Mouse (Mus musculus) limb, embryonic 14.5 days (tissue): ENCODE measurements around the gene Gpatch2. TPM values are rescaled to one million over a fixed set of nuclear protein-coding genes. Genes with fewer than 3 reads are reported as not detected.

Source experiments
- ATAC-seq: fragments of 200-750 bp; cut with Nextera tagmentation; 2 replicates; pipeline ENCODE4 v1.8.0; 2017; ENCODE audit warnings: low read depth, moderate number of reproducible peaks, moderate TSS enrichment; ENCODE audit not compliant: low FRiP score
- DNase-seq: peaks from one replicate; pipeline ENCODE4 v3.0.0-alpha.2; 2015; ENCODE audit warnings: low spot score
- H3K27ac ChIP-seq: fragments of 300-500 bp; sonication (generic); replicated peaks from 2 replicates; pipeline ENCODE4 v1.5.1; 2014; ENCODE audit warnings: low read depth, mild to moderate bottlenecking, low read length, moderate library complexity, mixed read lengths
- H3K27me3 ChIP-seq: fragments of 300-500 bp; sonication (generic); 2 replicates; pipeline ENCODE4 v1.6.1; 2014; ENCODE audit warnings: low read length, mixed read lengths; ENCODE audit not compliant: control insufficient read depth, insufficient read depth
- H3K36me3 ChIP-seq: fragments of 300-500 bp; sonication (generic); 2 replicates; pipeline ENCODE4 v1.6.1; 2014; ENCODE audit warnings: mild to moderate bottlenecking, low read length, moderate library complexity, mixed read lengths; ENCODE audit not compliant: control insufficient read depth, insufficient read depth
- H3K4me1 ChIP-seq: fragments of 300-500 bp; sonication (generic); 2 replicates; pipeline ENCODE4 v1.6.1; 2014; ENCODE audit warnings: antibody characterized with exemption, low read length, mixed read lengths; ENCODE audit not compliant: control insufficient read depth, insufficient read depth
- H3K4me2 ChIP-seq: fragments of 300-500 bp; sonication (generic); replicated peaks from 2 replicates; pipeline ENCODE4 v1.6.1; 2014; ENCODE audit warnings: low read depth, mild to moderate bottlenecking, low read length, moderate library complexity; ENCODE audit not compliant: severe bottlenecking
- H3K4me3 ChIP-seq: fragments of 300-500 bp; sonication (generic); replicated peaks from 2 replicates; pipeline ENCODE4 v1.5.1; 2014; ENCODE audit warnings: low read length
- H3K9ac ChIP-seq: fragments of 300-500 bp; sonication (generic); 2 replicates; pipeline ENCODE4 v1.6.1; 2014; ENCODE audit warnings: mild to moderate bottlenecking, low read depth, low read length, moderate library complexity; ENCODE audit not compliant: severe bottlenecking
- H3K9me3 ChIP-seq: fragments of 300-500 bp; sonication (generic); 2 replicates; pipeline ENCODE4 v1.6.1; 2016; ENCODE audit warnings: low read length; ENCODE audit not compliant: control insufficient read depth
- POLR2A ChIP-seq: fragments of 200-500 bp; IDR thresholded peaks from 2 replicates; pipeline ENCODE4 v1.8.0; 2012; ENCODE audit warnings: inconsistent platforms, mild to moderate bottlenecking, moderate library complexity, borderline replicate concordance; ENCODE audit not compliant: insufficient read depth, insufficient read length; ENCODE audit errors: extremely low read depth
- WGBS: fragments of 180-500 bp; shearing (Covaris S2); extraction: QIAGEN DNeasy Blood & Tissue Kit; methylation state at CpG from one replicate; pipeline ENCODE4 v1.1.7; 2014; 5-methylcytosine and 5-hydroxymethylcytosine counted together
- polyA plus RNA-seq, 2 experiments: library from polyadenylated mRNA; depleted of rRNA in 1 of 2; stranded (reverse) in 1 of 2; unstranded in 1 of 2; fragments of >200 nt; fragmentation: Nextera tagmentation in 1 of 2; extraction: Ambion mirVana in 1 of 2; gene quantifications; 2 replicates each; pipeline versions ENCODE4 v1.2.1 to v1.2.3; 2012 to 2014

The Gpatch2 gene
- polyA plus RNA-seq, 2 experiments: 17.7 to 17.8 TPM

GRCm38 (mm10) chr1:187278472-187278871 is 63.2 kb downstream of the Gpatch2 start:
- no peaks in the 10 kb centered on the region for H3K36me3 ChIP-seq
- no peak overlapping the region for H3K27ac ChIP-seq
- no peak overlapping the region for H3K9ac ChIP-seq
- H3K4me2 ChIP-seq: no peak overlapping the region
- no peaks in the 10 kb centered on the region for H3K27me3 ChIP-seq
- H3K4me3 ChIP-seq: no peak overlapping the region
- no peak for ATAC-seq
- no peaks in the 10 kb centered on the region for H3K9me3 ChIP-seq
- 0 out of 2 replicates have a peak, but pooled peaks cover 2% of the 10 kb centered on the region for H3K4me1 ChIP-seq
- TF ChIP-seq POLR2A: no peak
- 33% methylated on average over 5 of the region's 5 CpGs for WGBS
- no peak for DNase-seq

DNA sequence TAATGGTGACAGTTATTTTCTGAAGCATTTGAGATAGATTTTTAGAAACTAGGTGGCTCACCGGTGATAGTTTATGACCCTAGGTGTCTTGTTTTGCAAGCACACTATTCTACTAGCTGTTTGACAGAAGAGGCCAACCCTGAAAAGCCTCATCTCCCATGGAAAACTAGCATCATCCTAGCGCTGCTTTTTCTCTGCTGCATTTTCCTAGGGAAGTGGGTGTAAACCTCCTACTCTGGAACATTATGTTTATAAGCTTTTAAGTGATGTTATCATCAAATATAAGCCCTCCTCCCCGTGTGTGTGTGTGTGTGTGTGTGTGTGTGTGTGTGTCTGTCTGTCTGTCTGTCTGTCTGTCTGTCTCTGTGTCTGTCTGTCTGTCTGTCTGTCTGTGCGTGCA is 64.5 kb downstream of the Gpatch2 start:
- Histone ChIP-seq H3K36me3 (no peaks in the 10 kb centered on the region), H3K9me3 (no peaks in the 10 kb centered on the region), H3K4me2 (no peak overlapping the region), H3K9ac (no peak overlapping the region), H3K27ac (no peak overlapping the region), H3K4me1 (0 out of 2 replicates have a peak, but pooled peaks cover 2% of the 10 kb centered on the region), H3K4me3 (no peak overlapping the region), H3K27me3 (no peaks in the 10 kb centered on the region)
- ATAC-seq (no peak), DNase-seq (no peak)
- WGBS: 67% methylated on average over 4 of the region's 4 CpGs
- no peak for TF ChIP-seq POLR2A

GRCm38 (mm10) chr1:187282321-187282720 is 67.0 kb downstream of the Gpatch2 start:
- DNase-seq: no peak
- no peak for TF ChIP-seq POLR2A
- no peak overlapping the region for H3K4me3 ChIP-seq
- no peaks in the 10 kb centered on the region for H3K36me3 ChIP-seq
- ATAC-seq: no peak
- H3K27ac ChIP-seq: no peak overlapping the region
- WGBS: 71% methylated on average over 3 of the region's 3 CpGs
- no peaks in the 10 kb centered on the region for H3K27me3 ChIP-seq
- H3K9me3 ChIP-seq: no peaks in the 10 kb centered on the region
- H3K9ac ChIP-seq: no peak overlapping the region
- H3K4me1 ChIP-seq: 0 out of 2 replicates have a peak, but pooled peaks cover 2% of the 10 kb centered on the region
- no peak overlapping the region for H3K4me2 ChIP-seq

DNA sequence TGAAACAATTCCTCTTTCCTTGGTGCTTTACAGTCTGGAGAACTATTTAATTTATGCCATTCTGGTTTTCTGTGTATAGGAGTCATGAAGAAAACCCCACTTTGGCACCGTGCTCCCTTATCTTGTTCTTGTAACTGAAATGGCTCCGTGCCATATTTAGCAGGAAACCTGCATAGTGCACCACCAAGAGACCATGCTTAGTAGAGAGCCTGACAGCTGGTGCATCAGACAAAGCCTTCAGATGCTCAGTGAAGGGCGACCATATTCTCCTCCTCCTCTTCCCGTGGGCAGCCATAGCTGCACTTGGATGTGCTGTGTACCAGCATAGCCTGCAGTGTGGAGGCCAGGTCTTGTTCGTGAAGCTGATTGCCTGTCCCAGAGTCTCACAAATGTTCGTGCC is 67.5 kb downstream of the Gpatch2 start:
- Histone ChIP-seq H3K27me3 (no peaks in the 10 kb centered on the region), H3K36me3 (no peaks in the 10 kb centered on the region), H3K4me2 (no peak overlapping the region), H3K9ac (no peak overlapping the region), H3K9me3 (no peaks in the 10 kb centered on the region), H3K4me3 (no peak overlapping the region), H3K4me1 (0 out of 2 replicates have a peak, but pooled peaks cover 2% of the 10 kb centered on the region), H3K27ac (no peak overlapping the region)
- ATAC-seq (no peak), DNase-seq (no peak)
- no peak for TF ChIP-seq POLR2A
- WGBS: 81% methylated on average over 6 of the region's 6 CpGs

DNA sequence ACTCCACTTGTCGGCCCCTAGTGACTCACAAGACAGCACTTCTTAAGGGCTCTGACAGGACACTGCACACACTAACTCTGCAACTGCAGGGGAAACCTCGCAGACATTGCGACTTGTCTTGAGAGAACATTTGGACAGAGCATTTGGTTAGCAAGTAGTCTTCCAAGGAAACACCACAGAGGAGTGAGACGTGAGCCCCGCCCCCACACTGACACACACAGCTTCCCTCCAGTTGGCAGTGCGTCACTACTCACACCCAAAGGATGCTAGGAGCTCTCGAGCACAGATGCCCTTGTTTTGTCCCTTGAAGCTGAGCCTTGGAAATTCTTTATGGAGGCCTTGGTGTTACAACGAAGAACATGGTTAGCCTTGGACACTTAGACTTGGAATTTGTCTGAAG is 70.4 kb downstream of the Gpatch2 start:
- 71% methylated on average over 8 of the region's 8 CpGs for WGBS
- ATAC-seq (no peak), DNase-seq (no peak)
- H3K9ac ChIP-seq: no peak overlapping the region
- H3K4me2 ChIP-seq: no peak overlapping the region
- H3K4me1 ChIP-seq: no peaks in the 10 kb centered on the region
- H3K27me3 ChIP-seq: no peaks in the 10 kb centered on the region
- H3K27ac ChIP-seq: no peak overlapping the region
- no peaks in the 10 kb centered on the region for H3K36me3 ChIP-seq
- no peak overlapping the region for H3K4me3 ChIP-seq
- no peaks in the 10 kb centered on the region for H3K9me3 ChIP-seq
- no peak for TF ChIP-seq POLR2A

DNA sequence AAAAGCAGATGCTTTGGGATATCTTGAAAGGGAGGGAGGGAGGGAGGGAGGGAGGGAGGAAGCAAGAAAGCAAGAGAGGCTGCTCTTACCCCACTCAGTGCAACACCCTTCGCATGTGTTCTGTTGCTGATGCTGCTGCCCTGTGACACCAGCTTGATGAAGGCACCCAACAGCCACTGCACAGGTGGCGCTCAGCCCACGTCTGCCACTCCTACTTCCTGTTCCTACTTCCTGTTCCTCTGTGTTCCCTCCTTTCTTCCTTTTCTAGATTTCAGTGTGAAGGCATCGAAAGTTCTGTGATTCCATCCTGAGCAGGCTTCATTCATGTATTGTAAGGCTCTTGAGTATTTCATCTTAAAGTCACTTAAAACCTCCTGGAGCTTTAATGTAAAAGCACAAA is 71.1 kb downstream of the Gpatch2 start:
- Histone ChIP-seq H3K27me3 (no peaks in the 10 kb centered on the region), H3K4me3 (no peak overlapping the region), H3K27ac (no peak overlapping the region), H3K9me3 (no peaks in the 10 kb centered on the region), H3K9ac (no peak overlapping the region), H3K4me2 (no peak overlapping the region), H3K4me1 (no peaks in the 10 kb centered on the region), H3K36me3 (no peaks in the 10 kb centered on the region)
- WGBS: 79% methylated on average over 4 of the region's 4 CpGs
- DNase-seq: no peak
- no peak for TF ChIP-seq POLR2A
- ATAC-seq: no peak
